Mouse (Mus musculus) embryonic fibroblast, embryonic 13.5 days (primary cell): ENCODE results near the gene Zmiz1.

Experiments
- CTCF ChIP-seq: IDR thresholded peaks from 2 replicates; pipeline ENCODE4 v1.5.1; 2011; ENCODE audit warnings: mild to moderate bottlenecking, control low read depth, low read length, moderate library complexity, borderline replicate concordance; ENCODE audit not compliant: insufficient read depth
- POLR2A ChIP-seq: IDR thresholded peaks from 2 replicates; pipeline ENCODE4 v1.6.1; 2011; ENCODE audit warnings: low read depth, mild to moderate bottlenecking, control low read depth, low read length, moderate library complexity

- TF ChIP-seq CTCF (no peak), POLR2A (no peak)
Measured at GRCm38 (mm10) chr14:25661185-25661920, 202.4 kb downstream of the Zmiz1 start.
